Mouse (Mus musculus): ENCODE data around the gene Cbln4.

DNA sequence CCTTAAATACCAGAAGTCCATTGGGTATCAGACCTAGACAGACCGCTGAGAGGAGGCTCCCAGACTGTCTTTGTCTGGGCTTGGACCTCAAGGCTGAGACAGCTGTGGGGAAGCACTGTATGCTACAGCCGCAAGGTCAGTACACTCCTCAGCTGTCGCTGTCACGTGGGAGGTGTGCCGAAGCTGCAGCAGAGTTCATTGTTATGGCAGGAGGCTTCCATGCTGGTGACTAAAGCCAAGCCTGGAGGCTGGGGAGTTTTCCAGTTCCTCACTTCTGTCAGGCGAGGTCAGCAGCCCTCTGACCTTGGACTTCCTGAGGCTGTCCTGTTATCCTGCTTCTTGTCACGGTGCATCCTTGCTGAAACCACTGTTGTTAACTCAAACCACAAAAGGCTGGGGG, 2.7 kb upstream of the Cbln4 start:
- TF ChIP-seq MAX (IDR thresholded peaks at IDR 0.05; ENCODE audit: low read depth): no peak
- no peak for TF ChIP-seq POLR2A (IDR thresholded peaks at IDR 0.05; ENCODE audit: insufficient read length, low read depth)
- no peak for TF ChIP-seq USF1 (IDR thresholded peaks at IDR 0.05; ENCODE audit: low read depth)
- no peak for TF ChIP-seq TCF3 (IDR thresholded peaks at IDR 0.05; ENCODE audit: insufficient read length, low read depth)
- TF ChIP-seq E2F4 (IDR thresholded peaks at IDR 0.05; ENCODE audit: insufficient read depth): no peak

Data from myocyte (in vitro differentiated cells).